Mouse (Mus musculus) macrophage (primary cell): ENCODE results near the gene Bnip2. TPM values are rescaled to one million over a fixed set of nuclear protein-coding genes. Genes with fewer than 3 reads are reported as not detected.
"Not testable (repeated sequence)": the region's sequence is repeated elsewhere in the genome, so short reads cannot be mapped to it uniquely, and the experiment has no call there.

Experiments
- H3K27ac ChIP-seq: fragments of 350-480 bp; formaldehyde crosslinking; 2 replicates; pipeline ENCODE4 v1.9.0; 2021
- H3K36me3 ChIP-seq: fragments of 350-480 bp; formaldehyde crosslinking; 2 replicates; pipeline ENCODE4 v1.9.0; 2021; ENCODE audit errors: inconsistent target
- H3K4me3 ChIP-seq: fragments of 350-480 bp; formaldehyde crosslinking; 2 replicates; pipeline ENCODE4 v1.9.0; 2021; ENCODE audit errors: inconsistent target
- H3K79me2 ChIP-seq: fragments of 350-480 bp; formaldehyde crosslinking; 2 replicates; pipeline ENCODE4 v1.9.0; 2021; ENCODE audit errors: inconsistent target
- WGBS: methylation state at CpG from one replicate; pipeline ENCODE4 v1.1.7; 2026; ENCODE audit warnings: inconsistent platforms; ENCODE audit not compliant: missing documents; 5-methylcytosine and 5-hydroxymethylcytosine counted together
- polyA plus RNA-seq: library from polyadenylated mRNA; stranded (reverse); fragments of 250-400 nt; gene quantifications from 3 replicates; pipeline ENCODE4 v1.2.4, GENCODE M21; 2018; ENCODE audit warnings: inconsistent platforms

Gene Bnip2
- polyA plus RNA-seq, 1 experiment from 2014 or later, result 188 TPM

DNA sequence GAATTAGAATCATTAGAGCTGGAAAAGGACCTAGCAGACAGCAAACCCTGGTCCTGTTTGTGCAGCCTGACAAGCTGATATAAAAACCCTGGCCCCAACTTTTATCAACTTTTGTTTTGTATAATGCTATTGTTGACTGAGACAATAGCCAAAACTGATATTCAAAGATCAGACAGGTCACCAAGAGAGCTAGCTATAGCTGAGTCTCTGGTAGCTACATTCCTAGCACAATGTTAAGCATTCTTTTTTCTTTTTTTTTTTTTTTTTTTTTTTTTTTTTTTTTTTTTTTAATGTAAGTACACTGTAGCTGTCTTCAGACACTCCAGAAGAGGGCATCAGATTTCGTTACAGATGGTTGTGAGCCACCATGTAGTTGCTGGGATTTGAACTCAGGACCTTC lies 34.3 kb downstream of the Bnip2 start:
- H3K79me2 ChIP-seq, H3K4me3 ChIP-seq, H3K27ac ChIP-seq: not testable (repeated sequence)
- peaks cover 27% of the 10 kb centered on the region; the same call in 1 of the 2 replicates for H3K36me3 ChIP-seq
- 100% methylated on average over 1 of the region's 1 CpGs for WGBS

GRCm38 (mm10) chr9:70024648-70025047 lies 35.4 kb downstream of the Bnip2 start:
- H3K79me2 ChIP-seq, result no peaks in the 10 kb centered on the region
- no peak overlapping the region for H3K4me3 ChIP-seq
- H3K36me3 ChIP-seq, result peaks cover 22% of the 10 kb centered on the region; the same call in 1 of the 2 replicates
- no peak overlapping the region for H3K27ac ChIP-seq

- WGBS, result 96% methylated on average over 2 of the region's 2 CpGs
- peaks cover 14% of the 10 kb centered on the region; the same call in 1 of the 2 replicates for H3K36me3 ChIP-seq
- H3K27ac ChIP-seq, result no peak overlapping the region
- H3K79me2 ChIP-seq, result no peaks in the 10 kb centered on the region
- H3K4me3 ChIP-seq, result no peak overlapping the region
Measured at GRCm38 (mm10) chr9:70025365-70026012, 36.2 kb downstream of the Bnip2 start.

DNA sequence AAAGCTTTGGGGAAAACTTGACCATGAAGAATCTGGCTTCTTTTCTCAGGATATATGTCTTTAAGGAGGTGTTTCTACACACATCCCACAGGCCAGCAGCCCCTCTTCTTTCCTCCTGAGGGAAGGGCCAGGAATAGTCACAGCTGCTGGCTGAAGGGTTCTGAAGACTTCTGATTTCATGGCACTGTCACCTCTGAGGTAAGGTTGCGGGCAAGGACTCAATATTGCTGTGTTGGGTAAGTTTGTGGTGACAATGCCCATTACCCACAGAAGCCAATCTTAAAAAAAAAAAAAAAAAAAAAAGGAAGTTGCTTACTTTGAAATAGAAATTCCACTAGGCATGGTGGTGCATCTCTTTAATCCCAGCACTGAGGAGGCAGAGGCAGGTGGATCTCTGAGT lies 42.9 kb downstream of the Bnip2 start:
- no peak overlapping the region for H3K27ac ChIP-seq
- H3K4me3 ChIP-seq, result no peak overlapping the region
- H3K79me2 ChIP-seq, result no peaks in the 10 kb centered on the region
- WGBS, result 0% methylated on average over 1 of the region's 1 CpGs
- no peaks in the 10 kb centered on the region for H3K36me3 ChIP-seq

- 83% methylated on average over 9 of the region's 9 CpGs for WGBS
- Histone ChIP-seq H3K27ac (no peak overlapping the region), H3K4me3 (no peak overlapping the region), H3K79me2 (no peaks in the 10 kb centered on the region), H3K36me3 (no peaks in the 10 kb centered on the region)
Measured at GRCm38 (mm10) chr9:70033056-70033455, 43.8 kb downstream of the Bnip2 start.

GRCm38 (mm10) chr9:70034702-70035101 lies 45.4 kb downstream of the Bnip2 start:
- H3K79me2 ChIP-seq, result no peaks in the 10 kb centered on the region
- no peak overlapping the region for H3K4me3 ChIP-seq
- H3K36me3 ChIP-seq, result no peaks in the 10 kb centered on the region
- H3K27ac ChIP-seq, result no peak overlapping the region
- 37% methylated on average over 7 of the region's 7 CpGs for WGBS

- no peak overlapping the region for H3K4me3 ChIP-seq
- 91% methylated on average over 4 of the region's 4 CpGs for WGBS
- no peak overlapping the region for H3K27ac ChIP-seq
- no peaks in the 10 kb centered on the region for H3K36me3 ChIP-seq
- no peaks in the 10 kb centered on the region for H3K79me2 ChIP-seq
Measured at GRCm38 (mm10) chr9:70036646-70037045, 47.4 kb downstream of the Bnip2 start.

- WGBS, result 91% methylated on average over 7 of the region's 7 CpGs
- no peaks in the 10 kb centered on the region for H3K79me2 ChIP-seq
- no peak within 1 kb of the TSS for H3K27ac ChIP-seq
- H3K36me3 ChIP-seq, result no peaks in the 10 kb centered on the region
- H3K4me3 ChIP-seq, result no peak within 1 kb of the TSS
Measured at GRCm38 (mm10) chr9:70037988-70038387, 48.7 kb downstream of the Bnip2 start, which contains the start of gene Gcnt3. Gcnt3 (minus strand) TSS chr9:70038088.

DNA sequence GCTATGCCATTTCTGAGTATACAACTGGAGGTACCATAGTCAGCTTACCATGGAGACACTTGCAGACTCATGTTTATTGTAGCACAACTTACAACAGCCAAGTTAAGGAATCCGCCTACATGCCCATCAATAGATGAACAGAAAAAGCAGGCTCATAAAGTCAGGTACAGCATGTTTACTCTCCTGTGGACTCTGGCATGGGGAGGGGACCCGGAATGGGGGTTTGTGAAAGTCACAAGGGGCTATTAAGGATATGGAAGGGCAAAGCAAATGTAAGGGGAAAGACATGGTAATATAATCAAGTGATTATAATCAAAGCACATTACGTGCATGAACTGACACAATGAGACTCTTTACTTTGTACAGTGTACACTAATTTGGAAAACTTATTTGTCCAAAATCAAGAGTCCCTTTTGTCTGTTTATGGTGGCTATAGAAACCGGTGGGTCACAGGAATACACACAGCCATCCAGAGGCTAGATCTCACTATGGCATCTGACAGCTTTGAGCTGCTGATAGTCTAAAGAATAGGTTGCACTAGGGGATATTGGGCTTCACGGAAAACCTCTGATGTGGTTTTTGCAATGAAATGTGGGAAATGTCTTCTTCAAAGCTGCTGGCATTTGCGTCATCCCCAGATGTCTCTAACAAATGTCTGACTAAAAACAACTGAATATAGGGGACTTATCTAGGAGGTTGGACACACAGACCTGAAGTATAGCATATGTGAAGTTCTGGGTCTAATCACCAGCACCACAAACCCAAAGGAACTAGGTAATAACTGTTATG lies 50.5 kb downstream of the Bnip2 start:
- Histone ChIP-seq H3K27ac (no peak overlapping the region), H3K4me3 (no peak overlapping the region), H3K79me2 (no peaks in the 10 kb centered on the region), H3K36me3 (no peaks in the 10 kb centered on the region)
- 90% methylated on average over 6 of the region's 6 CpGs for WGBS

DNA sequence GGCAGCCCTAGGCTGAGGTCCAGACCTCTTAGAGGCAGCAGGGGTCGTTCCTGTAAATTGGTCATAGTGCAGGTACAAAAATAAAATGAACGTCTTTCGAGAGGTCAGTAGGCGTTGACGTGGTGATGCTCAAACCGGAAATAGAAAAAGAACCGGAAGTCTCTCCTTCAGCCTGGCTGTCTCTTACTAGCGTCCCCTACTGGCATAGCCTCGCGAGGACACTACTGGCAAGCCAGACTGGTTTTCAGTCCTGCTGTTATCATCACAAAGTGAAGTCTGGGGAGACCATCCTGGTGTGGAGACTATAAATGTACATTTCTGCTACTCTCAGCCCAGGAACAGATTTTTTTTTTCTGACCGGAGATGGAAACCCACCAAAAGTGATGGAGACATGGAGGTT lies 51.3 kb downstream of the Bnip2 start:
- no peaks in the 10 kb centered on the region for H3K36me3 ChIP-seq
- H3K79me2 ChIP-seq, result no peaks in the 10 kb centered on the region
- WGBS, result 88% methylated on average over 11 of the region's 11 CpGs
- no peak overlapping the region for H3K4me3 ChIP-seq
- no peak overlapping the region for H3K27ac ChIP-seq

- Histone ChIP-seq H3K36me3 (no peaks in the 10 kb centered on the region), H3K79me2 (no peaks in the 10 kb centered on the region), H3K27ac (no peak overlapping the region), H3K4me3 (no peak overlapping the region)
- WGBS, result 98% methylated on average over 4 of the region's 4 CpGs
Measured at GRCm38 (mm10) chr9:70042137-70042536, 52.9 kb downstream of the Bnip2 start.

DNA sequence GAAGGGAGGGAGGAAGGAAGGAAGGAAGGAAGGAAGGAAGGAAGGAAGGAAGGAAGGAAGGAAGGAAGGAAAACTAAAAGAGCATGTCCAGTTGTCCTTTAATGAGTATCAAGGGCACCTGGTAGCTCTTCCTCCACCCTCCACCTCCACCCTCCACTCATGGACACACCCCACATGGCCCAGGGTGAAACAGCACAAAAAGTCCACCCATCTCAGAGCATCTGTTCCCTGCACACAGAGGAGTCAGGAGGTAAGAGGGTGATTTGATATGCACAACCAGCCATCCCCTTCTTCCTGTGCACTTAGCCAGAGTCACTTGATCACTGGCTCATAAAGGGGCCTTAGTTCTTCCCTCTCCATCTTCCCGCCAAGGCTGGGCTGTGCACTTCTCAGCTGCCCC lies 53.7 kb downstream of the Bnip2 start:
- no peaks in the 10 kb centered on the region for H3K36me3 ChIP-seq
- no peaks in the 10 kb centered on the region for H3K79me2 ChIP-seq
- H3K27ac ChIP-seq, result no peak overlapping the region
- WGBS, result 87% methylated on average over 1 of the region's 1 CpGs
- no peak overlapping the region for H3K4me3 ChIP-seq

DNA sequence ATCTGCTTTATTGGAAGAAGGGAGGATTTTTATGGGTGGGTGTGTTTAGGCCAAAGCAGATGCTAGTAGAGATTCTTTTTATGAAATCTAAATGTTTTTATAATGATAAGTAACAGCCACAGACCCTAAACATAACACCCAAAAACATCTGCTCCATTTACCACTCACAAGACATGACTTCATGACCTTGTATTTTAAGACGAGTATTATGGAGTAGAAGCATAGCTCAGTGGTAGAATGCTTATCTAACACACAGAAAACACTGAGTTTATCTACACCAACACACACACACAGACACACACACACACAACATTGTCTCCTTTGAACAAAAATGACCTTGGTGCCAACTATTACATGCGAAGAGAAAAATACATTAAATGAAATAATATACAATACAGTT lies 55.6 kb downstream of the Bnip2 start:
- no peak overlapping the region for H3K27ac ChIP-seq
- H3K79me2 ChIP-seq, result no peaks in the 10 kb centered on the region
- 95% methylated on average over 2 of the region's 2 CpGs for WGBS
- H3K4me3 ChIP-seq, result no peak overlapping the region
- H3K36me3 ChIP-seq, result no peaks in the 10 kb centered on the region

DNA sequence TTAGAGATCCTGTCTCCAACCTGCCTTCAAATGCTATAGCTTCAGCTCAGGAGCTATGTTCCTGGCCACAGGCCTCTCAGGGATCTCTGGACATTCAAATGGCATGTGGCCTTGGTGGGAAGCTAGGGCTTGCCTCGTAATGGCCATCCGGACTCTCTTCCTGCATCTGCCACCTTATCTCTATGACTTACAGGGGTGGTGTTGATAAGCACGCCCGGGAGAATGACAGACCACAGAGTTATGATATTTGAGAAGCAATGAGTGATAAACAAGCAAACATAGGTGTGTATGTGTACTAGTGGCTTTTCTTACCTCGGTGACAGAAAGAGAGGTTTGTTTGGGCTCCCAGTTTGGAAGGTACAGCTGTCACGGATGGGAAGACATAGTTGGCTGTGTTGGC lies 57.0 kb downstream of the Bnip2 start:
- no peak overlapping the region for H3K4me3 ChIP-seq
- no peak overlapping the region for H3K27ac ChIP-seq
- 82% methylated on average over 6 of the region's 6 CpGs for WGBS
- H3K79me2 ChIP-seq, result no peaks in the 10 kb centered on the region
- no peaks in the 10 kb centered on the region for H3K36me3 ChIP-seq

DNA sequence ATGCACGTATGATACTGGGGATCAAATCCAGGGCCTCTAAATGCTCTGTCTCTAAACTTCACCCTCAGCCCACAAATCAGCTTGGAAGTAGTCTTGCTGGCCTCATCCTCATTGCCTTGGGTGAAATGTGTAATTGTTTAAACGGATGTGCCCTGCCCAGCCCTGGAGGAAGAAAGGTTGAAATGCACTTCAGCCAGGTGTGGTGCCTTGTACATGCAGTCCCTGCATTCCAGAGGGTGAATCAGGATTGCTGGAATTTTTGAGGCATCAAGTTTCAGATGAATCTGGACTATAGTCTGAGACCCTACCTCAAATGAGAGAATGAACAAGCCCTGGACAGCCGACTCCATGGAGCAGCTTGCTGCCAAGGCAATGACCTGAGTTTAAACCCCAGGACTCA lies 58.6 kb downstream of the Bnip2 start:
- Histone ChIP-seq H3K79me2 (no peaks in the 10 kb centered on the region), H3K36me3 (no peaks in the 10 kb centered on the region), H3K4me3 (no peak overlapping the region), H3K27ac (no peak overlapping the region)
- WGBS, result 97% methylated on average over 3 of the region's 3 CpGs
